Mouse (Mus musculus) cortical plate, adult 2 months (tissue): ENCODE data around the gene Nell1.
"Not testable (repeated sequence)": the region's sequence is repeated elsewhere in the genome, so short reads cannot be mapped to it uniquely, and the experiment has no call there.

Source experiments
- CTCF ChIP-seq: fragments of 200-500 bp; IDR thresholded peaks from 2 replicates; pipeline ENCODE4 v1.5.1; 2011; ENCODE audit warnings: mild to moderate bottlenecking, control low read depth, low read length; ENCODE audit not compliant: insufficient read depth; ENCODE audit errors: extremely low read depth
- POLR2A ChIP-seq: fragments of 200-500 bp; IDR thresholded peaks from 2 replicates; pipeline ENCODE4 v1.6.1; 2011; ENCODE audit warnings: mild to moderate bottlenecking, low read length, control low read depth; ENCODE audit not compliant: insufficient read depth; ENCODE audit errors: extremely low read depth

- not testable (repeated sequence) for TF ChIP-seq CTCF, POLR2A
These were observed 41.1 kb upstream of the Nell1 start for GRCm38 (mm10) chr7:49933386-49934115.
